Mouse (Mus musculus) embryonic facial prominence, embryonic 10.5 days (tissue): ENCODE measurements around the gene Ppp1r1b. TPM values are rescaled to one million over a fixed set of nuclear protein-coding genes. Genes with fewer than 3 reads are reported as not detected.
"Not testable (repeated sequence)": the region's sequence is repeated elsewhere in the genome, so short reads cannot be mapped to it uniquely, and the experiment has no call there.

ENCODE experiments used
- DNase-seq: peaks from one replicate; pipeline ENCODE4 v3.0.0-alpha.2; 2017; ENCODE audit warnings: low spot score
- H3K27ac ChIP-seq: fragments of 300-500 bp; sonication (generic); replicated peaks from 2 replicates; pipeline ENCODE4 v1.5.1; 2016; ENCODE audit warnings: mild to moderate bottlenecking
- H3K27me3 ChIP-seq: fragments of 300-500 bp; sonication (generic); replicated peaks from 2 replicates; pipeline ENCODE4 v1.6.1; 2016; ENCODE audit warnings: low read depth, mild to moderate bottlenecking; ENCODE audit not compliant: poor library complexity, severe bottlenecking
- H3K36me3 ChIP-seq: fragments of 300-500 bp; sonication (generic); replicated peaks from 2 replicates; pipeline ENCODE4 v1.6.1; 2016; ENCODE audit warnings: mild to moderate bottlenecking, moderate library complexity
- H3K4me1 ChIP-seq: fragments of 300-500 bp; sonication (generic); 2 replicates; pipeline ENCODE4 v1.6.1; 2016
- H3K4me3 ChIP-seq: fragments of 300-500 bp; sonication (generic); 2 replicates; pipeline ENCODE4 v1.5.1; 2016; ENCODE audit warnings: mild to moderate bottlenecking, moderate library complexity
- H3K9me3 ChIP-seq: fragments of 300-500 bp; sonication (generic); 2 replicates; pipeline ENCODE4 v1.6.1; 2016; ENCODE audit warnings: mild to moderate bottlenecking
- WGBS: fragments of 180-500 bp; shearing (Covaris S2); methylation state at CpG from one replicate; pipeline ENCODE4 v1.1.7; 2016; 5-methylcytosine and 5-hydroxymethylcytosine counted together
- polyA plus RNA-seq: library from polyadenylated mRNA; unstranded; fragments of >200 nt; fragmentation: Nextera tagmentation; extraction: Ambion mirVana; gene quantifications from 2 replicates; pipeline ENCODE4 v1.2.1, GENCODE M21; 2016

Gene Ppp1r1b
- polyA plus RNA-seq, 1 experiment from 2014 or later = 0.30 TPM

DNA sequence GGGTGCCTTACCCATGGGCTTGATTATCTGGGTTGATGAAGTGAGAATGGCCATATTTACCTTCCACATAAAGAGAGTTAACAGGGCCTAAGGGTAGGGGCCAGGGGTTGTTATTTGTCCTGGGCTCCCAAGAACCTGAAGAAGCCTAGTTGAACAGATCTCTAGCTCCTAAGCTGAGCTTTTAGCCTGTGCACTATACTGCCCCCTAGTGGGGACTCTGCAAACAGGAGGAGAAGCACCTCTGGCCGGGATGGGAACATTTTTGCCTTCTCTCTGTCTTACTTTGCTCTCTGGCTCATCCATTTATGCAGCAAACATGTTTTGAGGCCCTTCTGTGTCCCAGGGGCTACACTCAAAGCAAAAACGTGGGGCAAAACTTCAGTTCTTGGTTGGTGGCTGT is 24.2 kb downstream of the Ppp1r1b start:
- DNase-seq = peak; percentile 71
- Histone ChIP-seq H3K4me3 (0 out of 2 replicates have a peak overlapping the region, but pooled peaks have one; percentile 32), H3K9me3 (no peaks in the 10 kb centered on the region), H3K4me1 (peaks cover 26% of the 10 kb centered on the region), H3K27me3 (no peaks in the 10 kb centered on the region), H3K36me3 (peaks cover 39% of the 10 kb centered on the region), H3K27ac (peak overlapping the region; percentile 75; the same call in 1 of the 2 replicates)
- WGBS = 7% methylated on average over 2 of the region's 2 CpGs

DNA sequence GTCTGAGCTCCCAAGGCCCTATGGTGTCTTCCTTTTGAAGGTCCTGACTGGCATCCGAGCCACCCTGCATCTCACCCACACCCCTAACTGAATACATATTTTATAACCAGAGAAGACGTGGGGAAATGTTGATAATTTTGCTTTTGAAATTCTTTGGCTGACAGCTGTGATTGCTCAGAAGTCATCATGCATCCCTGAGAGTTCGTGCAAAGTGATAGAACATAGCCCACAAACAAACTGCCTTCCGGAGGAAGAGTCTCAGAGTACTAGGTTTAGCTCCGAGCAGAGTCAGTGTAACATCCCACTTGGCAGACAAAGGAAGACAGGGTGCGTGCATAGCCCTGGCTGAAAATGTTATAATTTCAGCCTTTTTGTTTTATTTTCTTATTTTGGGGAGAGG is 25.0 kb downstream of the Ppp1r1b start:
- Histone ChIP-seq H3K36me3 (peaks cover 48% of the 10 kb centered on the region), H3K27ac (no peak overlapping the region), H3K4me1 (peaks cover 26% of the 10 kb centered on the region), H3K27me3 (no peaks in the 10 kb centered on the region), H3K4me3 (no peak overlapping the region), H3K9me3 (no peaks in the 10 kb centered on the region)
- DNase-seq = no peak
- WGBS = 88% methylated on average over 6 of the region's 6 CpGs

DNA sequence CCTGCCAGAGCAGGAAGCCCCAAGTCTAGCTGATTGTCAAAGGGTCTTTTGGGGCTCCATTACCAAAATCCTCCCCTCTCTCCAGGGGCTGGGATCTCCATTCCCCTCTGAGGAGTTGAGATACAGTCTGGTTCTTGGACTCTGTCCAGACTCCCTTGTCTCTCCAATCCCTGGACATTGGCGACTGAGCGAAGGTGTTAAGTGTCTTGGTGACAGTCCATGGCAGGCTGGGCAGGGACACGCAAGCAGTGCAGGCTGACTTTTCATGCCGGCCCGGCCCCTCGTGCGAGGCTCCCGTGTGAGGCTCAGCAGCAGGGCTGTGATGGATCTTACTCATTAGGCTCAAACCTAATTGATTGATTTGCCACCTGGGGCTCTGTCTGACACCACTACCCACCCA is 26.1 kb downstream of the Ppp1r1b start:
- no peaks in the 10 kb centered on the region for H3K27me3 ChIP-seq
- no peaks in the 10 kb centered on the region for H3K9me3 ChIP-seq
- H3K36me3 ChIP-seq = peaks cover 58% of the 10 kb centered on the region
- DNase-seq = no peak
- peaks cover 26% of the 10 kb centered on the region for H3K4me1 ChIP-seq
- H3K4me3 ChIP-seq = no peak overlapping the region
- 83% methylated on average over 8 of the region's 8 CpGs for WGBS
- H3K27ac ChIP-seq = no peak overlapping the region

DNA sequence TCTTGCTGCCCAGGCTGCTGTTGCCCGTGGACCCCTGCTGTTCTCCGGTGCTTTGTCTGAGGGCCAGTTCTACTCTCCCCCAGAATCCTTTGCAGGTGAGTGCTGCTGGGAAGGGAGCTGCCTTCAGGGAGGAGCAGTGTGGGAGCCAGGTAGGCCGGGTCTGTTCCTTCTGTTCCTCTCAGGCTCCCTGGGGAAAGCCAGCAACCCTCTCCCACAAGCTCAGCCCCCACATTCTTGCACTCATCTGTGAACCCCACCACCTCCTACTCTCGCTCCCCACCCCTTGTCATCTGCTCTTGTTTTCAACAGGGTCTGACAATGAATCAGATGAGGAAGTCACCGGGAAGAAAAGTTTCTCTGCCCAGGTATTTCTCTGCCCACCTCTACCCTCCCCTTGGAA is 28.6 kb downstream of the Ppp1r1b start:
- no peak for DNase-seq
- Histone ChIP-seq H3K36me3 (peaks cover 79% of the 10 kb centered on the region), H3K4me1 (peaks cover 11% of the 10 kb centered on the region), H3K27ac (no peak overlapping the region), H3K27me3 (no peaks in the 10 kb centered on the region), H3K9me3 (no peaks in the 10 kb centered on the region), H3K4me3 (no peak overlapping the region)
- 65% methylated on average over 5 of the region's 5 CpGs for whole genome bisulfite sequencing

DNA sequence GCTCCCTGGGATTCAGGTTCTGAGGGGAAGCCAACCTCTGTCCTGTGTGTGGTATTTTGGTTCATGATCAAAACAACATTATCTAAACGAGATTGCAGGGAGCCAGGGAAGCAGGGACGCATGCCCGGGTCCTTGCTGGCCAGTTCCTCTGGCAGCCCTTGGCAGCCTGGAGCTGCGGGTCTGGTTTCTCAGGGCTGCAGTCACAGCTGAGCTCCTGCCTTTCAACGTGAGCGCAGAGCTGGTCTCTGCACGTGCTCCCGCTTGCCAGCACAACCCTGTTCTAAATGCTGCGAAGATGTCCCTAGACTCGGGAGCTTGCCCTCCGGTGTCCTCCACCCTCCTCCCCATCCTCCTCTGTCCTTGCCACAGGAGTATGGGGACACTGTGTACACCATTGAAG is 29.6 kb downstream of the Ppp1r1b start:
- H3K27me3 ChIP-seq = no peaks in the 10 kb centered on the region
- H3K9me3 ChIP-seq = no peaks in the 10 kb centered on the region
- 83% methylated on average over 11 of the region's 11 CpGs for WGBS
- DNase-seq = no peak
- H3K4me1 ChIP-seq = 0 out of 2 replicates have a peak, but pooled peaks cover 3% of the 10 kb centered on the region
- H3K27ac ChIP-seq = no peak overlapping the region
- peaks cover 81% of the 10 kb centered on the region for H3K36me3 ChIP-seq
- H3K4me3 ChIP-seq = no peak overlapping the region

DNA sequence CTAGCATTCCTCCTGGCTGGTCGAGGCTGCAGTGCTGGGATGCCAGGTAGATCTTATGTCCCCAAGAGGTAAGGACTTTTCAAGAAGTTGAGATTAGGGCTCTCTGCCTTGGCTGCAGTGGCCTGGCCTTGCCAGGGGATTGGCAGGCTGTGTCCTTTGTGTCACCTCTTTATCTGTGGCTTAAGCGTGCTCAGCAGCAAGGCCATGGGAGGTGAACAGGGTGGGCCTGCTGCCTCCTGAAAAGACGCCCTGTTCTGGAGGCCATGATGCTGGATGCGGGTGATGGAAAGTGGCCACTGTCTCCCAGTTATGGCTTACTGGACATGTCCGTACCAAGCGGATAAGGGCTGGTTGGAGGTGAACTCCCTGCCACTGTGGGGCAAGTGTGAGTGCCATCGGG is 31.2 kb downstream of the Ppp1r1b start:
- Histone ChIP-seq H3K4me1 (peaks cover 14% of the 10 kb centered on the region), H3K4me3 (no peak overlapping the region), H3K9me3 (no peaks in the 10 kb centered on the region), H3K36me3 (peaks cover 72% of the 10 kb centered on the region), H3K27ac (0 out of 2 replicates have a peak overlapping the region, but pooled peaks have one; percentile 31), H3K27me3 (peaks cover 14% of the 10 kb centered on the region)
- WGBS = 88% methylated on average over 7 of the region's 7 CpGs
- no peak for DNase-seq

DNA sequence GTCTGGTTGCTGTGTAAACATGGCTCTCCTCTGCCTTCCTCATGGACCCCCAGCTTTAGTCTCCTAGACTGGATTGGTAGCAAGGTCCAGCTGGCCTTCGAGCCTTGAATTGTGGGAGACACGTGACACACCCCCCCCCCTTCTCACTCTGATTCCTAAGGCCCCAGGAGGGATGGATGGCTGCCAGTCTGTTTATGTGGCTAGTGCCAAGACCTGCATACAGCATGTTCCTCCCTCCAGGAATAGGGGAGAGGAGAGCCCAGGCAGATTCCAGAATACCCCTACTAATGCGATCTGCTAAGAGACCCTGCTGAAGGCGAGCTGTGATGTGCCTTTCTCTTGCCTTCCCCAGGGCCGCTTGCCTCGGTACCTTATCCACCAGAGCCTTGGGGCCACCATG is 31.9 kb downstream of the Ppp1r1b start:
- WGBS = 84% methylated on average over 6 of the region's 6 CpGs
- Histone ChIP-seq H3K4me3 (no peak overlapping the region), H3K4me1 (peaks cover 15% of the 10 kb centered on the region), H3K27ac (no peak overlapping the region), H3K27me3 (peaks cover 21% of the 10 kb centered on the region), H3K36me3 (peaks cover 65% of the 10 kb centered on the region), H3K9me3 (no peaks in the 10 kb centered on the region)
- DNase-seq = no peak

DNA sequence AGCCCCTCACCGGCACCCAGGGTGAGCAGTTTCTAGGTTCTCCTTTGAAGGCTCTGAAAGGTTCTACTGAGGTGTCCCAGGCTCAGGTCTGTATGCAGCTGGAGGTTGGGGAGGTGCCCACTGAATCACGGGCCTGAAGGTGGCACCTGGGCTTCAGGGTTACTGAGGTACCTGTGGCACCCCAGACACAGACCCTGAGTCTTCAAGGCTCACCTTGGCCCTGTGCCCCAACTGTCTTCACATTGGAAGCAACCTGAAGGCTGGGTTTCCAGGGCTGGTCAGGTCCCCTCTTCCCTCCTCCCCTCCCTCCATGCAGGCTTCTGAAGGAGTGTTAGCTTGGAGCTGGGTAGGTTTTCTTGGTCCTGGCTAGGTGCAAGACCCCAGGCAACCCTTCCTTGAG is 33.4 kb downstream of the Ppp1r1b start:
- H3K4me3 ChIP-seq = no peak overlapping the region
- peaks cover 49% of the 10 kb centered on the region for H3K36me3 ChIP-seq
- peaks cover 21% of the 10 kb centered on the region for H3K4me1 ChIP-seq
- DNase-seq = no peak
- H3K9me3 ChIP-seq = no peaks in the 10 kb centered on the region
- no peak overlapping the region for H3K27ac ChIP-seq
- 93% methylated on average over 2 of the region's 2 CpGs for WGBS
- peaks cover 37% of the 10 kb centered on the region for H3K27me3 ChIP-seq

DNA sequence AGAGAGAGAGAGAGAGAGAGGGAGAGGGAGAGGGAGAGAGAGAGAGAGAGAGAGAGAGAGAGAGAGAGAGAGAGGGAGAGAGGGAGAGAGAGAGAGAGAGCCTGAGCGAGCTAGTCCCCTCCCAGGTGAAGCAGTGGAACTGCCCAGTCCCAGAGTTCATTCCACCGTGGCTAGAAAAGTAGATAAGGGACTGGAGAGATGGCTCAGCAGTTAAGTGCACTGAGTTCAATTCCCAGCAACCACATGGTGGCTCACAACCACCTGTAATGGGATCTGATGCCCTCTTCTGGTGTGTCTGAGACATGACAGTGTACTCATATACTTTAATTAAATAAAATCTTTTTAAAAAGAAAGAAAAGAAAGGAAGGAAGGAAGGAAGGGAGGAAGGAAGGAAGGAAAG is 34.2 kb downstream of the Ppp1r1b start:
- not testable (repeated sequence) for H3K27ac ChIP-seq, H3K4me3 ChIP-seq, DNase-seq, H3K9me3 ChIP-seq
- Histone ChIP-seq H3K4me1 (peaks cover 25% of the 10 kb centered on the region), H3K36me3 (peaks cover 42% of the 10 kb centered on the region), H3K27me3 (peaks cover 44% of the 10 kb centered on the region)
- 44% methylated on average over 2 of the region's 2 CpGs for WGBS

DNA sequence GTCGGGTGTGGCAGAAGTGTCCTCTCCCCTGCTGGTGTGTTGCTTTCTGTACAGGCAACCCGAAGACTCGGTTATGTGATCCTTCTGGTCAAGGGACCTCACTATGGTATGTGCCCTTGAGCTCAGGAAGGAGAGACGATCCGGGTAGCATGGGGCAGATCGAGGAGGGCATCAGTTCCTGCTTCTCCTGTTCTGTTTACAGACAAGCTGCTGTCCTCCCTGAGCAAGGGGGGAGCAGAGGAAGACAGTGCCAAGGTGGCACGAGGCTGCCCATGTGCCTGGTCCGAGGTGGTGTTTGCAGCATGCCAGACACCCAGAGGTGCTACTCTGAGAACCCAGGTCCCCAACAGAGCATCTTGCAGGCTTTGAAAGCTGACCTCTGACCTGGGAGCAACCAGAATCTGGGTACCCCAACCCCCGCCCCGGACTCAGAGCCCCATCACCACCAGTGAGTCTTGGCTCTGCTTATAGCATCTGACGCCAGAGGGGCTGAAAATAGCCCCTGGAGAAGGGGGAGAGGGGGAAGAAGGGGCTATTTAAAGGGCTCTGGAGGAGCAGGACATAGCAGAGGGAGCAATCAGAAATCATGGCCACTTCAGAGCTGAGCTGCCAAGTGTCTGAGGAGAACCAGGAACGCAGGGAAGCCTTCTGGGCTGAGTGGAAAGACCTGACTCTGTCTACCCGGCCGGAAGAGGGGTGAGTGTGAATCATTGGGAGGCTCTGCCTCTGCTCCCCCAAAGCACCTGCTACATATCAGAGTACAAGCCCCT is 35.2 kb downstream of the Ppp1r1b start, which contains the start of gene Tcap:
Gene Tcap, plus strand, starts transcription at position 551 of the 770 bp plus-strand sequence.
- 56% methylated on average over 14 of the region's 14 CpGs for WGBS
- Histone ChIP-seq H3K4me1 (peaks cover 32% of the 10 kb centered on the region), H3K4me3 (no peak within 1 kb of the TSS), H3K27ac (0 out of 2 replicates have a peak within 1 kb of the TSS, but pooled peaks have one; percentile 11), H3K27me3 (peaks cover 55% of the 10 kb centered on the region), H3K9me3 (no peaks in the 10 kb centered on the region), H3K36me3 (peaks cover 31% of the 10 kb centered on the region)
- DNase-seq = no peak

DNA sequence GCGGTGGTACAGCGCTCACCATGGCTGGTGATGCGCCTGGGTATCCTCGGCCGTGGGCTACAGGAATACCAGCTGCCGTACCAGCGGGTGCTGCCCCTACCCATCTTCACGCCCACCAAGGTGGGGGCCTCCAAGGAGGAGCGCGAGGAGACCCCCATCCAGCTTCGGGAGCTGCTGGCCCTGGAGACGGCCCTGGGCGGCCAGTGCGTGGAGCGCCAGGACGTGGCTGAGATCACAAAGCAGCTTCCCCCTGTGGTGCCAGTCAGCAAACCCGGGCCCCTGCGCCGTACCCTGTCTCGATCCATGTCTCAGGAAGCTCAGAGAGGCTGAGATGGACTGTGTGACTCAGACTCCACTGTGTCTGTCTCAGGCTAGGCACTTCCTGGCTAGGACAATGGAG is 36.0 kb downstream of the Ppp1r1b start:
- peaks cover 24% of the 10 kb centered on the region for H3K36me3 ChIP-seq
- H3K27ac ChIP-seq = 0 out of 2 replicates have a peak overlapping the region, but pooled peaks have one; percentile 11
- WGBS = 65% methylated on average over 20 of the region's 20 CpGs
- no peak overlapping the region for H3K4me3 ChIP-seq
- DNase-seq = no peak
- peaks cover 62% of the 10 kb centered on the region for H3K27me3 ChIP-seq
- H3K9me3 ChIP-seq = no peaks in the 10 kb centered on the region
- H3K4me1 ChIP-seq = peaks cover 37% of the 10 kb centered on the region

DNA sequence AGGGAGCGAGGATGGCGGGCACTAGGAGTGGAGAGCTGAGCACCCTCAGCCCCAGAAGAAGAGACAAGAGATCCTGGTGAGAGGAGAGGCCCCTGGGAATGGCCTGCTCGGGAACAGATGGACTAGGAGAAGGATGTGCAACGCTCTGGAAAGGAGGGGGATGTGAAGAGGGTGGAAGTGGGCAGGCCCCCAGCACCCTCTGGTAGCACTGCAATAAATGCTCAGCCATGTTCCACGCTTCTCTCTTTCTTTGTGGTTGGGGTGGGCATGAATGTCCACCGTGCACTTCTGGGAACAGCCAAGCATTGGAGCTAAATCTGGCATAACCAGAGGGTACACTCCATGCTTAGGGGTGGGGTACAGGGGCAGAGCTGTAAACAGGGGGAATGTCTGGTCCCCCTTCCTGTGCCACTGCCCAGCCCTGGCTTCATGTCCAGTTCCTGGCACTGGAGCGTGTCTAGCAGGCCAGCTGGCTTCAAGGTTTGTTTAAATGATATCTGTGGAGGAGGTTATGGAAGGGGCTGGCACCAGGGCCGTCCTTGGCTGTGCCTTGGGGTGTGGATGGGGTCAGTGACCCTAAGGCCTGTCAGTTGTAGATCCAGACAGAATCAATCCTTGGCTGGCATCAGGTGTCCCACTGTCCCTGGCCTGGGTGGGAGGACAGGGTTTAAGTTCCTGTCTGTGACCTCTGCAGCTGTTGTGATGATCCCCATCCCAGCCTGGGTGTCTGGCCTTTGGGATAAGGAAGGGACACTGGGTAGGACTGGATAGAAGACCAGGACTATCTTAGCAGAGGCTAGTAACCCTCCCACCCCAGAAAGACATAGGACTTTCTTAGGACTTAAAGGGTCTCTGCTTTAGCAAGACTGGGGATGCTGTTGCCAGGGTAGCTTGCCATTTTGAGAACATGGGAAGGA is 36.8 kb downstream of the Ppp1r1b start:
- no peak for DNase-seq
- no peak overlapping the region for H3K27ac ChIP-seq
- peaks cover 37% of the 10 kb centered on the region for H3K4me1 ChIP-seq
- peaks cover 16% of the 10 kb centered on the region for H3K36me3 ChIP-seq
- no peaks in the 10 kb centered on the region for H3K9me3 ChIP-seq
- 59% methylated on average over 8 of the region's 8 CpGs for WGBS
- no peak overlapping the region for H3K4me3 ChIP-seq
- peaks cover 70% of the 10 kb centered on the region for H3K27me3 ChIP-seq
